Mouse (Mus musculus): ENCODE results near the gene Gm20388. TPM values are rescaled to one million over a fixed set of nuclear protein-coding genes. Genes with fewer than 3 reads are reported as not detected.

The Gm20388 gene
- polyA plus RNA-seq, 1 experiment from 2014 or later: not detected

DNA sequence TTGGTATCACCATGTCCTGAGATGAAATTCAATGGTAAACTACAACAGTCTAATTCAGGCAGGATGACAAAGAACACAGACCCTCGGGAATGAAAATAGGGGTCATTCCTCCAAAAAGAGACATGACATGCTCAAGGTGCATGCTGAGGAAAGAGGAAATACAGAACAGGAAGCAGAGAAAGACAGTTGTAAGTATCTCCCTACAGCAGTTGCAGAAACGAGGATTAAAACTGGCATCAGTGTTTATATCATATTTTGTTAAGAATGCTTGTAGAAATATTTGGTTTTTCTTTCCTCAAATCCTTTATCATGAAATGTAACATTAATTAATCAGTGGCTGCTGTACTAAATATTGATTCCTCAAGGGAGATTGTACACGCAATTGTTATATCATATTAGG, 3056.0 kb downstream of the Gm20388 start:
- WGBS: 69% methylated on average over 3 of the region's 3 CpGs
- ATAC-seq (ENCODE audit: low read depth): no peak

DNA sequence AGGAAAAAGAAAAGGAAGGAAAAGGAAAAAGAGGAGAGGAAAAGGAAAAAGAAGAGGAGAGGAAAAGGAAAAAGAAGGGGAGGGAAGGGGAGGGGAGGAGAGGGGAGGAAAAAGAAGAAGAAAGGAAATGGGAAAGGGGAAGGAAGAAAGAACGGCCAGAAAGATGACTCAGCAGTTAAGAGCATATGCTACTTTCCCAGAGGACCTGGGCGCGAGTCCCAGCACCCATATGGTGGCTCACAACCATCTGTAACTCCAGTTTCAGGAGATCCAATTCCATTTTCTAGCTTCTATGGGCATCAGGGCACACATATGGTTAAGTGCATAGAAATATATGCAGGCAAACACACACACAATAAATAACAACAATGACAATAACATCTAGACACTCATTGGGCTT, 3057.5 kb downstream of the Gm20388 start:
- Histone ChIP-seq H3K27me3 (ENCODE audit: control insufficient read depth, insufficient read depth, low read depth, low read length) (no peaks in the 10 kb centered on the region), H3K4me2 (ENCODE audit: low read depth, low read length) (no peak overlapping the region), H3K27ac (ENCODE audit: low read length) (no peak overlapping the region), H3K4me1 (replicated peaks; ENCODE audit: control insufficient read depth, insufficient read depth, low read length) (peaks cover 5% of the 10 kb centered on the region), H3K36me3 (ENCODE audit: control insufficient read depth, insufficient read depth, low read length) (peaks cover 2% of the 10 kb centered on the region; the same call in 1 of the 2 replicates), H3K4me3 (ENCODE audit: low read length) (no peak overlapping the region), H3K9me3 (ENCODE audit: control insufficient read depth, low read length) (no peaks in the 10 kb centered on the region), H3K9ac (ENCODE audit: low read length) (no peak overlapping the region)
- WGBS: 87% methylated on average over 3 of the region's 3 CpGs
- ATAC-seq (ENCODE audit: low read depth): no peak

More for the DNA sequence above, 3056.0 kb downstream of the Gm20388 start:
- Histone ChIP-seq H3K4me2 (ENCODE audit: low read depth, low read length) (no peak overlapping the region), H3K27ac (ENCODE audit: low read length) (no peak overlapping the region), H3K4me3 (ENCODE audit: low read length) (no peak overlapping the region), H3K9ac (ENCODE audit: low read length) (no peak overlapping the region), H3K36me3 (ENCODE audit: control insufficient read depth, insufficient read depth, low read length) (peaks cover 2% of the 10 kb centered on the region; the same call in 1 of the 2 replicates), H3K4me1 (replicated peaks; ENCODE audit: control insufficient read depth, insufficient read depth, low read length) (peaks cover 14% of the 10 kb centered on the region), H3K27me3 (ENCODE audit: control insufficient read depth, insufficient read depth, low read depth, low read length) (no peaks in the 10 kb centered on the region), H3K9me3 (ENCODE audit: control insufficient read depth, low read length) (no peaks in the 10 kb centered on the region)

DNA sequence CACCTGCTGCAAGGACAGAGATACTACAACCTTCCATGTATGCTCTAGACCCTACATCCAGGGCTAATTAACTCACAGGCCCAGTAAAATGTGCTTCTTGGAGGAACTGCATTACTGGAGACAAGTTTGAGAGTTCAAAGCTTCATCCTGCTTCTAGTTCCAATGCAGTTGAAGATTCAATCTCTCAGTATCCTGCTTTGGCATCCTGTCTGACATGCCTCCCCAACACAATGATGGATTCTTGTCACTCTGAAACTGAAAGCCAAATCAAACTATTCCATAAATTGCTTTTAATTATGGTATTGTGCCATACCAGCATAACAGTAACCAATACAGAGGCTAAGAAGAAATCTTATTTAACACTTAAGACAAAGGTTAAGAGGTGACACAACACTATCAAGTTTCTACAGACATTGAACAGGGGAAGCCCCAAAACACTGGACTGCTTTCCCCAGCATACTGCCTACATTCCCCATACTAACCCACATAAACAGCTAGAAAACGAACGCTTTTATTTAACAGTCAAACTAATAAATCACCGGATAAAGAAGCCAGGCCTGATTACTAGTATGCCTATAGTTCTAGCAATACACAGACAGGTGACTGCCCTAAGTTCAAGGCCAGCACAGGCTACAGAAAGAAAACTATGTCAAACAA, 3059.5 kb downstream of the Gm20388 start:
- H3K4me1 ChIP-seq (replicated peaks; ENCODE audit: control insufficient read depth, insufficient read depth, low read length): no peaks in the 10 kb centered on the region
- no peak overlapping the region for H3K4me2 ChIP-seq (ENCODE audit: low read depth, low read length)
- H3K36me3 ChIP-seq (ENCODE audit: control insufficient read depth, insufficient read depth, low read length): peaks cover 2% of the 10 kb centered on the region; the same call in 1 of the 2 replicates
- H3K27ac ChIP-seq (ENCODE audit: low read length): no peak overlapping the region
- ATAC-seq (ENCODE audit: low read depth): no peak
- H3K27me3 ChIP-seq (ENCODE audit: control insufficient read depth, insufficient read depth, low read depth, low read length): no peaks in the 10 kb centered on the region
- H3K9me3 ChIP-seq (ENCODE audit: control insufficient read depth, low read length): no peaks in the 10 kb centered on the region
- no peak overlapping the region for H3K4me3 ChIP-seq (ENCODE audit: low read length)
- 90% methylated on average over 3 of the region's 3 CpGs for whole genome bisulfite sequencing
- no peak overlapping the region for H3K9ac ChIP-seq (ENCODE audit: low read length)

DNA sequence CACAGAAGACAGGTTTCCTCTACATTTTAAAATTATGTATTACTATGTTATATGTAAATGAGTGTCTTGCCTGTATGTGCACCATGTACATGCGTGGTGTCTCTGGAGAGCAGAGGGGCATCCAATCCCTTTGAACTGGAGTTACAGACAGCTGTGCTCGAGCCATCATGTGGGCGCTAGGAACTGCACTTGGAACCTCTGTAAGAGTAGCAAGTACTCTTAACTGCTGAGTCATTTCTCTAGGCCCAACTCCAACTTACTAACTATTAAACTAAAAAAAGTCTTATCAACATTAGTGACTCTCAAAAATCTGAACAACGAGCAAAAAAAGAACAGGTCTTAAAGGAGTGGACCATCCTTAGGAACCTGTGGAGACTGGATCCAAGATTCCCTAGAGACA, 3065.4 kb downstream of the Gm20388 start:
- Histone ChIP-seq H3K36me3 (ENCODE audit: control insufficient read depth, insufficient read depth, low read length) (no peaks in the 10 kb centered on the region), H3K27ac (ENCODE audit: low read length) (no peak overlapping the region), H3K9me3 (ENCODE audit: control insufficient read depth, low read length) (no peaks in the 10 kb centered on the region), H3K4me1 (replicated peaks; ENCODE audit: control insufficient read depth, insufficient read depth, low read length) (no peaks in the 10 kb centered on the region), H3K9ac (ENCODE audit: low read length) (no peak overlapping the region), H3K4me3 (ENCODE audit: low read length) (no peak overlapping the region), H3K27me3 (ENCODE audit: control insufficient read depth, insufficient read depth, low read depth, low read length) (no peaks in the 10 kb centered on the region), H3K4me2 (ENCODE audit: low read depth, low read length) (no peak overlapping the region)
- no peak for ATAC-seq (ENCODE audit: low read depth)
- 76% methylated on average over 4 of the region's 4 CpGs for WGBS

DNA sequence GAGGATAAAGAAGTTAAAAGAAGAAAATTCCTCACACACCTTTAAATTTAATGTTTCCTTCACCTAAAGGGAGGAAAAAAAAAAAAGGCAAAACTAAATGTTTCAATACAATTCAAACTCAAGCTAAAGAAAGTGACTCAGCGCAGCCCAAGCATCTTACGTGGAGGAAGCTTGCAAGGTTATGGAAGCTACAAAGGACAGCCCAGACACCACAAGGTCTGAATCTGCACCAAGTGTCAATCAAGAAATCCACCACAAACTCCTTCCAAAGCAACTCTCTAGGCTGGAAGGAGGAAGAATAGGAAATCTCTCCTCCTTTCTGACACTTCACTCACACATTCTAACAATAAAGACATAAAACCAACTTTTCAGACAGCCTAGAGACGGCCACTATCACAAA, 3068.8 kb downstream of the Gm20388 start:
- Histone ChIP-seq H3K27me3 (ENCODE audit: control insufficient read depth, insufficient read depth, low read depth, low read length) (no peaks in the 10 kb centered on the region), H3K4me3 (ENCODE audit: low read length) (no peak overlapping the region), H3K4me1 (replicated peaks; ENCODE audit: control insufficient read depth, insufficient read depth, low read length) (peaks cover 3% of the 10 kb centered on the region; the same call in 1 of the 2 replicates), H3K36me3 (ENCODE audit: control insufficient read depth, insufficient read depth, low read length) (no peaks in the 10 kb centered on the region), H3K9ac (ENCODE audit: low read length) (no peak overlapping the region), H3K9me3 (ENCODE audit: control insufficient read depth, low read length) (no peaks in the 10 kb centered on the region), H3K27ac (ENCODE audit: low read length) (no peak overlapping the region), H3K4me2 (ENCODE audit: low read depth, low read length) (no peak overlapping the region)
- WGBS: 87% methylated on average over 3 of the region's 3 CpGs
- no peak for ATAC-seq (ENCODE audit: low read depth)

DNA sequence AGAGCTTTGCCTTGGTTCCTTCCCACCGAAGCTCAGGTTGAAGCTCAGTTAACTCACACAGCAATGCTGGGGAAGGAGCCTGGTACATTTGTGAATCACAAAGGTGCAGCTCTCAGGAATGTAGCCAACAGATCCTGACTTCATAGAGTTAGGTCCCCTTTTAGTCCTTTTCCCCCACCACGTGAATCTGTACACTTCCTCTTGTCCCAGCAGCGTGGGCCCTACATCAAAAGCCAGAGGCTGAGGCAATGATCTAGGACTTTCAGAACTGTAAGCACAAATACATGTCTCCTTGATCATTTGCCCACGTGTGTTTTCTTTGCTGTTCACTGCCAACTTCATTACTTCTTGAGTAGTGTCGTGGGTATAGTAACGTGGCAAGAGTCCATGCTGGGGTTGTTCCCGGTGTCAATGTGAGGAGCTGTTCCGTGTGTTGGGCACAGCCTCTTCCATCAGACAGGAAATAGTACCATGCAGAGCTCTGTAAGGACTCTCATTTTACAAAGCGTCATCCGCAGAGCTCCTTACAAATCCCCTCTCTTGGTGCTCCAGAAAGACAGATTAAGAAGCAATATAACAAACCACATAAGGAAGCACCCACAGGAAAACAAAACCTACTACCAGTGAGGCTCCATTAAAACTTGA, 3069.3 kb downstream of the Gm20388 start:
- Histone ChIP-seq H3K9ac (ENCODE audit: low read length) (no peak overlapping the region), H3K4me1 (replicated peaks; ENCODE audit: control insufficient read depth, insufficient read depth, low read length) (peaks cover 3% of the 10 kb centered on the region; the same call in 1 of the 2 replicates), H3K36me3 (ENCODE audit: control insufficient read depth, insufficient read depth, low read length) (no peaks in the 10 kb centered on the region), H3K9me3 (ENCODE audit: control insufficient read depth, low read length) (no peaks in the 10 kb centered on the region), H3K4me3 (ENCODE audit: low read length) (no peak overlapping the region), H3K27ac (ENCODE audit: low read length) (no peak overlapping the region), H3K4me2 (ENCODE audit: low read depth, low read length) (no peak overlapping the region), H3K27me3 (ENCODE audit: control insufficient read depth, insufficient read depth, low read depth, low read length) (no peaks in the 10 kb centered on the region)
- WGBS: 59% methylated on average over 10 of the region's 10 CpGs
- ATAC-seq (ENCODE audit: low read depth): no peak

DNA sequence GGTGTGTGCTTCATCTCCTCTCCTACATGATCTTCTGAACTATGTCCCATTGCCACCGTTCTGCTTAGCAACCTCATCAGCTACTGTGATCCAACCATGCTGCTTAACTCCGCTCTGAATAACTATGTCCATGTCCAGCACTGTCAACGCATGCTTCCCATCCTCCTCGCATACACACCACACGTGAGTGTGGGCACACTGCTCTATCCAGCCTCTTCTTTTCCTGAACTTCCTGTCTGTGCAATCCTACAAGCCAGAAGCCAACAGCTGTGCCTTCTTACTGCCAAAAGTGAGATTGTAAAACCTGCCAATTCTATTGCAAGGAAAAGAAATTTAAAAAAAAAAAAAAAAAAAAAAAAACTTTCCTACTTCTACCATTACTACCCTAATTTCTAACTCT, 3071.0 kb downstream of the Gm20388 start:
- no peak; the same call in 1 of the 2 replicates for ATAC-seq (ENCODE audit: low read depth)
- no peaks in the 10 kb centered on the region for H3K9me3 ChIP-seq (ENCODE audit: control insufficient read depth, low read length)
- WGBS: 65% methylated on average over 5 of the region's 5 CpGs
- no peak overlapping the region for H3K9ac ChIP-seq (ENCODE audit: low read length)
- H3K27me3 ChIP-seq (ENCODE audit: control insufficient read depth, insufficient read depth, low read depth, low read length): no peaks in the 10 kb centered on the region
- H3K4me3 ChIP-seq (ENCODE audit: low read length): no peak overlapping the region
- H3K36me3 ChIP-seq (ENCODE audit: control insufficient read depth, insufficient read depth, low read length): no peaks in the 10 kb centered on the region
- no peak overlapping the region for H3K27ac ChIP-seq (ENCODE audit: low read length)
- H3K4me2 ChIP-seq (ENCODE audit: low read depth, low read length): no peak overlapping the region
- H3K4me1 ChIP-seq (replicated peaks; ENCODE audit: control insufficient read depth, insufficient read depth, low read length): peaks cover 3% of the 10 kb centered on the region; the same call in 1 of the 2 replicates

DNA sequence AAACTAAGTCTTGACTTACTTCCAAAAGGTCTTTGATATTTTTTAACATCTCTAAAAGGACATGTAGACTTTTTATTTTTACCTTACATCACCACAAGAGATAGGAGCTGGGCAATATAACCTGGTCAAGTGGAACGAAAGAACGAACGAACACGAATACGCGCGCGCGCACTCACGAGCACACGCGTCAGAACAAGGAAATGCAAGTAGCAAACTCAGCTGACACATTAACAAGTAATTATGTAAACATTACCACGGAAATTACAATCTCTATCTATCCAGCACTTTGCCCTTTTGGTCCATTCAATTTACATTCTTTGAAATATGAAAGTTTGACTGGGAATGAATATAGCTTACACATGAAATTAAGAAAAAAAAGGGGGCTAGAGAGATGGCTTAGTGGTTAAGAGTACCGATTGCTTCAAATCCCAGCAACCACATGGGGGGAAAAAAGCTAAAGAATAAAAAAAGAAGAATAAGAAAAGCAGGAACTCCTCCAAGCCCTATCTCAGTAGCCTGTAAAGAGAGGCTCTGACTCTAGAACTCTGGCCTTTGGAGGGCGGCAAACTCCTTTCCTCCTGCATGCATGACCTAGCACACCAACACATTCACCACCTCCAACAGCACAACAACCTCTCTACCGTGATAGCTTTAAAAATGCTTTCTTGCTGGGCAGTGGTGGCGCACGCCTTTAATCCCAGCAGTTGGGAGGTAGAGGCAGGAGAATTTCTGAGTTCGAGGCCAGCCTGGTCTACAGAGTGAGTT, 3072.7 kb downstream of the Gm20388 start:
- no peak overlapping the region for H3K4me2 ChIP-seq (ENCODE audit: low read depth, low read length)
- H3K4me1 ChIP-seq (replicated peaks; ENCODE audit: control insufficient read depth, insufficient read depth, low read length): peaks cover 7% of the 10 kb centered on the region
- ATAC-seq (ENCODE audit: low read depth): no peak
- no peaks in the 10 kb centered on the region for H3K36me3 ChIP-seq (ENCODE audit: control insufficient read depth, insufficient read depth, low read length)
- no peaks in the 10 kb centered on the region for H3K27me3 ChIP-seq (ENCODE audit: control insufficient read depth, insufficient read depth, low read depth, low read length)
- H3K4me3 ChIP-seq (ENCODE audit: low read length): no peak overlapping the region
- H3K9ac ChIP-seq (ENCODE audit: low read length): no peak overlapping the region
- H3K9me3 ChIP-seq (ENCODE audit: control insufficient read depth, low read length): no peaks in the 10 kb centered on the region
- H3K27ac ChIP-seq (ENCODE audit: low read length): no peak overlapping the region
- WGBS: 82% methylated on average over 19 of the region's 19 CpGs

DNA sequence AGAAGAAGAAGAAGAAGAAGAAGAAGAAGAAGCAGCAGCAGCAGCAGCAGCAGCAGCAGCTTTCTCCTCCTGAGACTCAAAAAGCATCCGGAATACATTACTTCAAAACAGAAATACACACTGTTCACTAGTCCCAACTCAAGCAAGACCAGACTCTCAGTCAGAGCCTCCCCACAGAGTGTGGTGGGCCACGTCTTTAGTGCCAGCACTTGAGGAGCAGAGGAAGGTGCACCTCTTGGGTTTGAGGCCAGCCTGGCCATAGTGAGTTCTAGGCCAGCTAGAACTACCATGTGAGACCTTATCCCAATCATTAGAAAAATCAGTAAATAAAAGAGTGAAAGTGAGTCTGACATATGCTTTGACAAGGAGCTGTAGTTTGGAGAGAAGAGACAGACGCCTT, 3073.5 kb downstream of the Gm20388 start:
- Histone ChIP-seq H3K9me3 (ENCODE audit: control insufficient read depth, low read length) (no peaks in the 10 kb centered on the region), H3K4me2 (ENCODE audit: low read depth, low read length) (no peak overlapping the region), H3K9ac (ENCODE audit: low read length) (no peak overlapping the region), H3K4me1 (replicated peaks; ENCODE audit: control insufficient read depth, insufficient read depth, low read length) (peaks cover 7% of the 10 kb centered on the region), H3K36me3 (ENCODE audit: control insufficient read depth, insufficient read depth, low read length) (no peaks in the 10 kb centered on the region), H3K27ac (ENCODE audit: low read length) (no peak overlapping the region), H3K4me3 (ENCODE audit: low read length) (no peak overlapping the region), H3K27me3 (ENCODE audit: control insufficient read depth, insufficient read depth, low read depth, low read length) (no peaks in the 10 kb centered on the region)
- ATAC-seq (ENCODE audit: low read depth): no peak
- WGBS: 81% methylated on average over 3 of the region's 3 CpGs
